Mouse (Mus musculus) ES-Bruce4 (cell line): ENCODE results near the gene Gm21119.
"Not testable (repeated sequence)": the region's sequence is repeated elsewhere in the genome, so short reads cannot be mapped to it uniquely, and the experiment has no call there.

Experiments
- CTCF ChIP-seq: IDR thresholded peaks from one replicate; pipeline ENCODE4 v1.8.1; 2011; ENCODE audit warnings: low read depth, low read length
- POLR2A ChIP-seq: IDR thresholded peaks from one replicate; pipeline ENCODE4 v1.8.1; 2011; ENCODE audit warnings: low read length; ENCODE audit not compliant: insufficient read depth

DNA sequence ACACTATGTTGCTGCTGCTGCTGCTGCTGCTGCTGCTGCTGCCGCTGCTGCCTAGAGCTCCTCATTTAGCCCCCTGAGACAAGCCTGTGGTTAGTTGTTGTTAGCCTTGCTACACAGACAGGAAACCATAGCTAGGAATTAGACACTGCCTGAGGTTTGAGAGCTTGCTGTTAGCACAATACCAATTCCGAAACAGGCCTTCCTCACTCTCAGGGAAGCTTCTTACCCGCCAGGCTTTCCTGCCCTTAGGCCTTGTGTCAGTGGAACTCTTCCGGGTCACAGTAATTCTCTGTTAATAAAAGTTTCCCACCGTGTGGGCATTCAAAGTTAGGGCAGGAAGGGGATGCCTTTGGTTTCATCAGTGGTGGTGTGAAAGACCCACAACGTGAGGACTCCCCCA lies 31.9 kb upstream of the Gm21119 start:
- TF ChIP-seq CTCF, POLR2A: not testable (repeated sequence)
